Mouse (Mus musculus): ENCODE data around the gene Ccng1.

The Ccng1 gene

DNA sequence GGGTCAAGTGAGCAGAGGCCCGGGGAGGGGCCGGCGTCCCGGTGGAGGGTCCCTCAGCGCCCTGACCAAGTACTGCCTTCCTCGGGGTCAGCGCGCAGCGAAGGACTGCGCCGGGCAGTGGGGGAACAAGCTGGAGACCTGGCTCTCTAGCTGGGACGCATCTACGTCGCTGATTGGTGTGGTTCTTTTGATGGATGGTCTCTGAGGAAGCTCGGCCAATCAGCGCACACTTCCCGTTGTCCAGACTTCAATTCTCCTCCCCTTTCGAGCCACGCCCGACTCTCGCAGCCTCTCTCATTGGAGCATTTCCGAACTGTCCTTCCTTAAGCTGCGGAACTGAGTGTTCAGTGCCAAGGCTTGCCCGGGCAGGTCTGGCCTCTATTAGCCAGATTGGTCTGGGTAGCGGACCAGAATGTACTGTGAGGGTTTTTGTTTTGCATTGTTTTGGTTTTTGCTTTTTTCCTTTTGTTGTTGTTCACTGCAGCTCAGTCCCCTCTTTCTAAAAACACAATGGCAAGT lies at the start of gene Ccng1:
Gene Ccng1, minus strand, starts transcription at position 203 of the 519 bp plus-strand sequence.
- peak; percentile 86 to 90 for DNase-seq (ENCODE audit: low spot score in 2 of 2)

DNA sequence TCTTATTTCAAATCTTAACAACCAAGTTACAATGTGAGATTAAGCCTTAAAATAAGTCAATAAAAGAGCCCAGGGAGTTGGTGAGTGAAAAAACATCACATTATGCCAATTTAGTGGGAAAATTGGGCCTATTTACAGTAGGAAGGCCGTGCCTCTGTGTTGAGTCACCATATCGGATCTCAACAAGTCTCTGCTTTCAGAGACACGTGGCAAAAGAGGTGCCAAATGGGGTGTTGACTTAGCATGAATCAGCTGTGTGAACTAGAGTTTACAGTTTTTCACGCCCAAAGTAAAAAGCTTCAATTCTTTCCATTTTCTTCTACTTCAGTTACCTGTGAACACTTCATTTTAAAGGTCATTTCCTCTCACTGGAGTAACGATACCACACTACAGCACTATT lies 35.2 kb upstream of the Ccng1 start:
- DNase-seq (ENCODE audit: low spot score in 2 of 2): no peak

DNA sequence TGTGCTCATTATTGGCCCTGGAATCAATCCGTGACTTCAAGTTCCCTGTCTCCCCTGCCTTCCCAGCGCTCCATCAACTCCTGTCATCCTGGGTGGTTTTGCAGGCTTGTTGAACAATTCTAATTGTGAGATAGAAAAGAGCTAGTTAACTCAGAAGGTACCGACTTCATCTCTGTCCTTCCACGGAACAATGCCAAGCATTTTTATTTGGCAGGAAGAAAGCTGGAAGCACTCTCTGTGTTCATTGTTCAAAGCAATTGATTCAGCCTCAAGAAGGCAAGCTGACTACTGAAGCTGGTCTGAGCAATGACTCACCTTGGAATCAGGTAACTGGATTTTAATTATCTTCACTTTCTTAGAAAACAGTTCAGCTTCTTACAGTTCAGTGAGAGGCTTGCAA lies 34.6 kb upstream of the Ccng1 start:
- no peak for DNase-seq (ENCODE audit: low spot score in 2 of 2)

DNA sequence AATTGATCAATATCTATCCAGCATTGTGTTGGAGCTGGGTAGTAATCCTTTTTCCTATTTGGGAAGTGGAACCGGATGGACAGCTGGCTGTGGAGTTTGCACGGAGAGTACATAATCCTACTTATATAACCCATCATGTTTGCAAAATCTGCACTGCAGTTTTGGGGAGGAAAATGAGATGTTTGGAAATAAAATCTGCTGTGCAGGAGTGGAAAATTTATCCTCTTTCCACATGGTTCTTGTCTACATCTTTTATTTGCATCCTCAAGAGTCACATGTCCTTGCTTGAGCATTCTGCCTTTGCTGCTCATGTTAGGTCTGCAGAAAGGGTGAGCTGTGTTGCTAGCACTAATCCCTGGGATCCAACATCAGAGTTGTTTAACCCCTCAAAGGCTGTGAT lies 31.8 kb upstream of the Ccng1 start:
- DNase-seq (ENCODE audit: low spot score in 2 of 2): no peak

DNA sequence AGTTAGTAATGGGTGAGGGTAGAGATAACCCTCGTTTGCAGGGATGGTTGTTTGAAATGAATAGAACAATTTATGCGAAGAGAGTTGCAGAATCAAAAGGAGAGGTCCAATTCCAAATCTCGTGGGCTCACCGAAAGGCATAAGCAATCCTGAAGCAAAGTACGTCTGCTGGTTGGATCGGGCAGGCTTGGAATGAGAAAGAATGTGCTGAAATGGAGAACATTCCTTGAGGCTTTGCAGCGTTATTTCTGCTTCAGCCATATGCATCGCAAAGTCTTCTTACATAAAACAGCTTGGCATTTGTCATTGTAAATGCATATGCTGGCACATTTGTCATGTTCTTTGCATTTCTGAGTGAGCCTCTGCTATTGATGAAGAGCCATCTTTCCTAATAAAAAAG lies 29.2 kb upstream of the Ccng1 start:
- DNase-seq (ENCODE audit: low spot score in 2 of 2): no peak

DNA sequence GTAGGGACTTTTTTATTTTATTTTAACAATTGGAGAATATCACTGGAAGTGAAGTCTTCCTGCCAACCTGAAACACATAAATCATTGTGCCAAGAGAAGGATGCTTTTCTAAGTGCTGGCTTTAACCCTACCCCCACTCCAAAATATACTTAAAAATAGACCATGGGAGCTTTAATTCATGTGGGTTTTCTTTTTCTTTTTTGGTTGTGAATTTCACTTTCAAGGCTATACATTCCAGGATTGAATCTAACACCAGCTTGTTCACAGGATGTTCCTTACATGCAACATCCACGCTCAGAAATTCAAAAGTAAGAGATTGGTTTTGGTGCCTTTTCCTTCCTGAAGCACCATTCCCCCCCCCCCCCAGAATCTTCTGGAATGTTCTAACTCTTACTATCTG lies 28.2 kb upstream of the Ccng1 start:
- no peak for DNase-seq (ENCODE audit: low spot score in 2 of 2)

DNA sequence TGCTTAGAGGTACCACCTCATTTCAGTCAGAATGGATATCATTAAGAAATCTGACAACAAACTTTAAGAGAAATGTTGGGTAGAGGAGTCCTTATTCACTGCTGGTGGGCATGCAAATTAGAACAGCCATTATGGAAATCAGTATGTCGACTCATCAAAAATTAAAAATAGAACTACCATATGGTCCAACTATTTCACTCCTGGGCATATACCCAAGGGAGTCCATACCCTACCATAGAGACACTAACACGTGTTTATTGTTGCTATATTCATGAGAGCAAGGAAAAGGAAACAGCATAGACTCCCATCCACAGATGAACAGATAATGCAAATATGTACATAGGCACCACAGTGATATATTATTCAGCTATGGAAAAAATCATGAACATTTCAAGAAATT lies 26.7 kb upstream of the Ccng1 start:
- DNase-seq (ENCODE audit: low spot score in 2 of 2): no peak

DNA sequence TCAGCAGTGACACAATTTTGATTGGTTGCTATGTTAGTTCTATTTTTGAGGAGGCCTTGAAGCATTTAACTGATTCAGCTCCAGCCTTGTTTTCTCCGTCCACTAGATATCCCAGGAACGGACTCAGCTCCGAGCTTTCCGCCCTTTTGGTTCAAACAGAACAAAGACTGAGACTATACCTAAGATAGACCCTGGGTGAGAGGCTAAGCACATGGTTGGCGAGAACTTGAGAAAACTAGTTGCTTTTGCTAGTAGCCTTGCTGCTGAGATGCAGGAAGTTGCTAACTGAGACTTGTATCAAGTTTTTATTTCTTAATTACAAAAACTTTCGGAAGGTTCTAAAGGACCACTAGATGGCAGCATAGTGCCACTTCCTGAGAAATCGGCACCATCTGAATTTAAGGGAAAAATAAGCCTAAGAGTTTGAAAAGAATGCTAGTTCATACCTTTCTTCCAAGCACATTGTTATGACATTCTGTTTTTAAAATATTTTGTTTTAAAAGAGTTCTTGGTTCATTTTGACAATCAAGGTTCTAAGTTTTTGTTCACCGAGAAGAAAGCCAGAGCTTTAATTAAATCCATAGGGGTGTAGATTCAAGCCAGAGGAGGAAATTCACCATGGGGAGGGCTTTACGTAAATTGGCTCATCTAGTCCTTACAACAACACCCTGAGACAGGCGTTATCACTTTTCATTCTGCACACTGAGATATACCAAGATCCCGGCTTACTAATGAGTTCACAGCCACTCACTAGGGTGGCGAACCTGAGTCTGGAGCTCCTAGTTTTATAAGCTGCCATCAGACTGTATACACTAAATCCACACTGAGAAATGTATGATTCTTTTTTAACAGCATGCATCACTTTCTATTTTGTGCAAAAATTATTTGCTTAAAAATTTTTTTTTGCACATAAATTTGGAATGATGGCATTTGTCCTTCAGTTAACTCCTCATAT lies 20.5 kb upstream of the Ccng1 start:
- DNase-seq (ENCODE audit: low spot score in 2 of 2): no peak

DNA sequence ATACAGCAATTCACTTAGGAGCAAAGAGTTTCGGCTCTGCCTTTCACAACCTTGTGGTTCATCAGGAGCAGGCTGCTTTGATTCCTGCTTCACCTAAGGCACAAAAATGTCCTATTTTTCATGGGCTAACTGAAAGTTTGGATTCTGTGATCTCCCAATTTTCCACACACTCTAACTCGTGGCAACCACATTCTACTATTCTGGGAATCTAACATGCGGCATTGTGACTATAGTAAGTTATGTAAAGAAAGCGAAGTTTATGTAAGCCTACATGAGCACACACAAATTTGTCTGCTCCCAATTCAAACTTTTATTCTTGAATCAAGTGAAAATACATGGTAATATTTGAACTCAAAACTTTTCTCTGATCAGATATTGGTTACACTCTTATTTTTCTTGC lies 9.6 kb upstream of the Ccng1 start:
- no peak for DNase-seq (ENCODE audit: low spot score in 2 of 2)

DNA sequence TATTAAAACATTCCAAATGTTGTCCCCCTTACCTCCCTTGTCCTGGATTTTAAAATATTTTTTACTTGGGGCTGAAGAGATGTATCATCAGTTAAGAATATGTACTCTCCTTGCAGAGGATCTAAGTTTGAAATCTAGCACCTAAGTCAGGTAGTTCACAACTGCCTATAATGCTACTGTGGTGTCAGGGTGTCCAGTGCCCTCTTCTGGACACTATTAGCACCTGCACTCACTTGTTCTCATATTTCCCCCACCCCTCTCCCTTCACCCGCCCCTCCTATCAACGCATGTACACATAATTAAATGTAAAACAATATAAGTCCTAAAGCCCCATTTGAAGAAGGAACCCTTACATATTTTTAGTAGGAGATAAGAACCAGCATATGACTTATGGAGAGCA lies 8.3 kb upstream of the Ccng1 start:
- DNase-seq (ENCODE audit: low spot score in 2 of 2): no peak

DNA sequence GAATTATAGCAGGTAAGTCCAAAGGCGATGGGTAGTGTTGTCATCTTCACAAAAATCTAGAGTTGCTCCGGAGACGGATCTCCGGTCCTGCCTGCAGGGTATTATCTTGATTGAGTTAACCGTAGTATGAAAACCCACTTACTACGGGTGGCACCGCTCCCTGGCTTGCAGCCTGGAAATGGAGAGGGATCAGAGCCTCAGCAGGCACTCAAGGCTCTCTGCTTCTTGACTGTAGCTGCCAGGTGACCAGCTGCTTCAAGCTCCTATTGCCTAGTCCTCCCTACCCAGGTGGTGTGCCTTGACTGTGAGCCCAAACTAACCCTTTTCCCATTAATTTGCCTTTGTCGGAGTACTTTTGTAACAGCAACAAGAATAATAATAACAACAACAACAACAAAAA lies 4.8 kb upstream of the Ccng1 start:
- no peak for DNase-seq (ENCODE audit: low spot score in 2 of 2)

DNA sequence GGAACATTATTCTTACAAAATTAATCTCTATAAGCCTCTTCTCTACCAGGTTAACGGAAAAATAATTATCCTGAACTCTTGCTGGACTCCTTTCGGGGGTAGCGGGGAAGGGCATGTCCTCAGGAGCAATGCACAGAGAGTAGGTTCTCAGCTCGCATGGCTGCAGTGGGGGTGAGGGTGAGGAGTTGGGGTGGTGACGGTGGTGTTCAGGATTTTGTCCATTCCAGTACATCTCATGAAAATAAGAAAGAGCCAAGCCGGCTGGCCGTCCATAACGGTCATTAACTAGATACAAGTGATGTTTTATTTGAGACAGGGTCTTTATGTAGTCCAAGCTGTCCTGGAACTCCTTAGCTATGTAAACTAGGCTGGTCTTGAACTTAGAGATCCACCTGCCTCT lies 857 bp upstream of the Ccng1 start:
- DNase-seq (ENCODE audit: low spot score in 2 of 2): no peak

DNA sequence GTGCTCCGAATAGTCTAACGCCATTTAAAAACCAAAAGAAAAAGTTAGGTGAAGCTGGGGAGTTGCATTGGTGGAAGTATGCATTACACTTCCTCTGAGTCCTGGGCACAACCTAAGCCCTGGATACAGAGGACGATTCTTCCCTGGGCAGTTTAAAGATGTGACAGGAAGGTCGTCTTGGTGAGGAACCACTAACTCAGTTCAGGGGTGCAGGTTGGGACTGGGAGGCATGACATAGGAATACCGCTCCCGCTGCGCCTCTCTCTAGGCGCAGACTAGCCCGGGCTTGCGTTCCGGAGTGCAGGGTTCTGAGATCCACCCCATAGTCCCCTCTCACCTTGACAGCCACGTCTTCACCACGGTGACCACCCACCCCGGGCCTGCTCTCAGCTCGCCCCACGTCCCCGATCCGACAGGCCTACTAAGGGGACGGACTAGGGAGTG lies 425 bp downstream of the Ccng1 start:
- no peak for DNase-seq (ENCODE audit: low spot score in 2 of 2)

DNA sequence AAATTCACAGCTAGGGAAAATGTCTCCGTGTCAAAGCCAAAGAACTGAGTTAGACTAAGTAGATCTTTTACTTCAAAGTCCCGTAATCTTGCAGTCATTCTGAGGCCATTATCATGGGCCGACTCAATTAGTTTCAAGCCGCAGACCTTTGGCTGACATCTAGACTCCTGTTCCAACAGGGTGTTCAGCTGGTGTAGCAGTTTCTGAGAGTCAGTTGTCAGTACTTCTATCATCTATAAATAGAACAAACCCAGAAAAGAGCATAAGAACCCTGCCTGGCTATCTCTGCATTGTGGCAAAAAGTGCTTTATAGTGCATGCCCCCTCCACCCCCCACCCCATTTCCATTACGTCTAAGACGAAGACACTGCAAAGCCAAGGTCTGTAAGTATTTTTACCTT lies 1.3 kb downstream of the Ccng1 start:
- DNase-seq (ENCODE audit: low spot score in 2 of 2): no peak

DNA sequence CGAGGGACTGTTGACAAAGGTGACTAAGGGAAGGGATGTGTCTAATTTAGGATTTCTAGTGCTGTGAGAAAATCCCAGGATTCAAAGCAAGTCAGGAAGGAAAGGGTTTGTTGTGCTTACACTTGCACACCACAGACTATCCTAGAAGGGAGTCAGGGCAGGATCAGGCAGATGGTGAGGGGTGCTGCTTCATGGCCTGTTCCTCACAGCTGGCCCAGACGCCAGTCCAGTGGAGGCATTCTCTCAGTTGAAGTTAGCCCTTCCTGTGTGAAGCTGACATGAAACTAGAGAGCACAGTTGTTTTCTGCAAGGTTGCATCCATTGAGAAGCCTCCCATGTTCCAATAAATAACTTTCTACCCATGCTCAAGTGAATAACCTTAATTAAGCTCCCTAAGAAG lies 7.4 kb downstream of the Ccng1 start:
- no peak for DNase-seq (ENCODE audit: low spot score in 2 of 2)

DNA sequence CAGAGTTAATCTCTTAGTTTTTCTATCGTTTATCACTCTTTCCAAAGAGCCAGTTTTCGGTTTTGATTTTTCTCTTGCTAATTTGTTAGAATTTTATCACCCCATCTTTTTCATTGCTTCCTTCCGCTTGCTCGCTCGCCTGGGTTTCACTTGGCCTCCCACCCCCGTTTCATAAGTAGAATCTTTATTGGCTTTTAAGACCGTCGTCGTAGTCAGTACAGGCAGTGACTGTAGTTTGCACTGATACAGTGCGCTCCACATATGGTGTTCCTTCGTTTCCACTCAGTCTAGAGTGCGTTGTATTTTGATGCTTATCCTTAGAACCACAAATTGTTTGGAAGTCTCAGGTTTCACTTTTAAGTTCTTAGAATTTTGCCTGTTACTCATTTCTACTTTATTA lies 8.8 kb downstream of the Ccng1 start:
- DNase-seq (ENCODE audit: low spot score in 2 of 2): no peak

DNA sequence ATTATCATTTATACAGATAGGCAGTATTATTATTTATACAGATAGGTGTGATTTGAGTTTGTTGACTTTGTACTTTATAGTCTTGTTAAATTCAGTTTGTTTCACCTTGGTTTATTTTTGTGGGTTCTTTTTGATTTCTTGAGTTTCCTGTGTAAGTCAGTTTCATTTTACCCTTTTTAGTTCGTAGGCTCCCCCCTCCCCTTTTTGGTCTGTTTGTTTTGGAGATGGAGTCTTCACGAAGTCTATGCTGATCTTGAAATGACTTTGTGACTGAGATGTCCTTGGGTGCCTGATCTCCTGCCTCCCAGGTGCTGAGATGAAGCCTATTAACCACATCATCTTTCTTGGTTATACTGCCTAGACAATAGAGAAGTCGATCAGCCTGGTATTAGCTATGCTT lies 10.8 kb downstream of the Ccng1 start:
- no peak for DNase-seq (ENCODE audit: low spot score in 2 of 2)

DNA sequence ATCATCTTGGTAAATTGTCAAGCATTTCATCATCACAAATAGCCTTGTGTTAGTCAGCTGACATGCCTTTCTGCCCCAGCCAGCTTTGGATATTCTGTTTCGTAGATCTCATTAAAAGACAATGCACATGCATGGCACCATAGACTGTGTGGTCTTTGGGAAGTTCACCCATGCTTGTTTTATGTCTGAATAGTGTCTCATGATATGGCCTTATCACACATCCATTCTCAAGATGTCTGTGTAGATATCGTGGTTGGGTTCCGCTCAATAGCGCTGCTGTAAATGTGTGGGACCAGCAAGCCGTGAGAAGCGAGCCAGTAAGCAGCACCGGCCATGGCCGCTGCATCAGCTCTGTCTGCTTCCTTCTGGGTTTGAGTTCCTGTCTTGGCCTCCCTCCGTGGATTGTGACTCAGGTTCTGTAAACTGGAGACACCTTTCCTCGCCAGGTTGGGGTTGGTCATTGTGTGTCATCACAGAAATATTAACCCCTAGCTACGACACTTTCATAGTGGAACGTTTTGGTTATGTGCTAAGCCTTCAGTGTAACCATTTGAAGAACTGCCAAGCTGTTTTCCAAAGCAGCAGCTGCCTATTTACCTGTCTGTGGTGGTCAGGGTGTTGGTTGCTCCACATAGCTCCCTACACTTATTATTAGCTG lies 13.4 kb downstream of the Ccng1 start:
- no peak for DNase-seq (ENCODE audit: low spot score in 2 of 2)

DNA sequence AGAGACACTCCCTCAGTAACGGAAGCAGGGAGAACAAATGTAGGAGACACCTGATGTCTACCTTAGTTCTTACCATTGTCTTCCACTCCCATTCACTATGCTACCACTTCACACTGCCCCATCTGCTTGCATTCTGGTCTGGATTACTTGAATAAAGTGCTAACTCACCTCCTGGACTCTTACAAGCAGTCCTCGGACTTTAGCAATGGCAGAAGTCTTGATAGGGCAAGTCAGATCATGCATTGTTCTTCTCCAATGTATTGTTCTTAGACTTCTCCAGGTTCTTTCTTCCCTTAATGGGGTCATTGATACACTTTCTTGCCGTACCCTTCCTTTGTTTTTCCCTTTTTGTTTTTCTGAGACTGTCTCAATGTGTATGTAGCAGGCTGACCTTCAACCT lies 17.7 kb downstream of the Ccng1 start:
- DNase-seq (ENCODE audit: low spot score in 2 of 2): no peak

DNA sequence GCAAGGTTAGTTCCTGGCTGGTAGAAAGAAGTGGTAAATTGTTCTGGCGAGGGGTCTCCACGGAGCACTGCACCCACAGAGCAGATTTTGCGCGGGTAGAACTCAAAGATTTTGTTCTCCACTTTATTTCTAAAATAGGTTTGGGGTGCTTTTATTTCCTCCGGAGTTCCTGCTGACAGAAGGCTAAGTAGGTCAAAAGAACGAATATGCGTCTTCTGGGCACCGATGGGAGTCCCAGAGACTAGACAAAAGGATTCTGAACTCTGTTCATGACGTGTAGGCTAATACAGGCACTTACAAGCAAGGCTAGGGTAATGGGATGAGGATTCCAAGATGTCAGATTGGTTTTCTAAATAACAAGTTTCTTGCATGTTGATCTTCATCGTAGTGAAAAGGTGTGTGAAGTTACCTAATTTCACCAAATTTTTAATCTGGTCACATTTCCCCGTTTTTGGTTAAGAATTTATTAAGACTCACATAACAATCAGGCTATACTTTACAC lies 20.8 kb downstream of the Ccng1 start:
- no peak for DNase-seq (ENCODE audit: low spot score in 2 of 2)

DNA sequence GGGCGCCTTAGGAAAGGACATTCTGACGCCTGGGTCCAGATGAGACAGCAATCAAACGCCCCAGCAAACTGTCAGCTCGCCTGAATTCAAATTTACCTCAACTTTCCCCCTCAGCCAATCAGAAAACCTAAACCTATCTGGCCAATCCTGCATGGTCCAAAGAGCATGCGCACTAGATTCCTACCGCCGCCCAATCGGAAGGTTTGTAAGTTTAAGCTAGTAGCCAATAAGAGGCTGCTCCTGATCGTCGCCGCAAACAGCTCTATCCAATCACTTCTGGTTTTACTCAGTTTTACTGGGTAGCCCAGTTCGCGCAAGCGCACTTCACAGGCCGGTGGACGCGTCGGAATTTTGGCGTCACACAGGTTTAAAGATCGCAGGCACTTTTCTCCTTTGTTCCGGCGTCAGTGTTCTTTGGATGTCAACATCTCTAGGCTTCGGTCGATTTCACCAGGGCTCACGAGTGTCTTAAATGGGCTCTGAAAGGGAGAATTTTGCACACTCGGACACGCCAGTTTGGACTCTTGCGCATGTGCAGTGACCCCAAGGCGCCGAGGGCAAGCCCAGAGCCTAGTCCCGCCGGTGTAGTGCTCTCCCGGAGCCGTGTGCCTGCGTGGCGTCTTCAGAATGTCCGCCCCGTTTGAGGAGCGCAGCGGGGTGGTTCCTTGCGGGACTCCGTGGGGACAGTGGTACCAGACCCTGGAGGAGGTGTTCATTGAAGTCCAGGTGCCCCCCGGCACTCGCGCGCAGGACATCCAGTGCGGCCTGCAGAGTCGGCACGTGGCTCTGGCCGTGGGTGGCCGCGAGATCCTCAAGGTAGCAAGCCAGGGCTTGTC lies 21.6 kb downstream of the Ccng1 start, which contains the start of the genes Hmmr and Nudcd2:
Gene Hmmr, minus strand, starts transcription at position 84 of the 836 bp plus-strand sequence.
Gene Nudcd2, plus strand, starts transcription at position 329 of the 836 bp plus-strand sequence.
- DNase-seq (ENCODE audit: low spot score in 2 of 2): peak; percentile 92 to 94

DNA sequence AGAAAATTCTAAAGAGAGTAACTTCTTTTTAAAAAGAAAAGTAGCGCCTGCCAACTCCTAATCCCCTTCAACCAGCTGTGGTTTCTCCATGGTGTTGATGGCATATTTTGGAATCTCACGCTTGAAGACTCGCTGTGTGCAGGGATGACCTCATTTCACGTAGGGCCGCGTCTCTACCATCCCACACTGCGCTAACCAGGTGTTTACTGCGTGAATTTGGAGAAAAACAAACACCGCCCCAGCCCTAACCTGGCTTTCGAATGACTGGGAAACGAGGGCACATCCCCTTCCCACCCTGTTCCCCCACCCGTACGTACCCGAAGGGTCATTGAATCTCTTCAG lies 22.1 kb downstream of the Ccng1 start:
- DNase-seq (ENCODE audit: low spot score in 2 of 2): no peak
